Mouse (Mus musculus) lung, postnatal 0 days (tissue): Measurements from ENCODE around the gene Pik3cg. TPM values are rescaled to one million over a fixed set of nuclear protein-coding genes. Genes with fewer than 3 reads are reported as not detected.

Experiments
- ATAC-seq: fragments of 200-750 bp; cut with Nextera tagmentation; 2 replicates; pipeline ENCODE4 v1.8.0; 2017; ENCODE audit warnings: moderate library complexity
- DNase-seq: peaks from one replicate; pipeline ENCODE4 v3.0.0-alpha.2; 2016; ENCODE audit warnings: low spot score
- H3K27ac ChIP-seq: fragments of 300-500 bp; sonication (generic); 2 replicates; pipeline ENCODE4 v1.5.1; 2014; ENCODE audit warnings: antibody characterized with exemption, mild to moderate bottlenecking, low read length, mixed read lengths
- H3K27me3 ChIP-seq: fragments of 300-500 bp; sonication (generic); replicated peaks from 2 replicates; pipeline ENCODE4 v1.6.1; 2014; ENCODE audit warnings: low read length, mixed read lengths; ENCODE audit not compliant: insufficient read depth
- H3K36me3 ChIP-seq: fragments of 300-500 bp; sonication (generic); 2 replicates; pipeline ENCODE4 v1.6.1; 2014; ENCODE audit warnings: low read length, mixed read lengths; ENCODE audit not compliant: insufficient read depth
- H3K4me1 ChIP-seq: fragments of 300-500 bp; sonication (generic); 2 replicates; pipeline ENCODE4 v1.6.1; 2014; ENCODE audit warnings: antibody characterized with exemption, low read depth, low read length, mixed read lengths; ENCODE audit not compliant: insufficient read depth
- H3K4me2 ChIP-seq: fragments of 300-500 bp; sonication (generic); replicated peaks from 2 replicates; pipeline ENCODE4 v1.6.1; 2014; ENCODE audit warnings: low read depth, mild to moderate bottlenecking, low read length, moderate library complexity, mixed read lengths
- H3K4me3 ChIP-seq: fragments of 300-500 bp; sonication (generic); 2 replicates; pipeline ENCODE4 v1.5.1; 2014; ENCODE audit warnings: low read depth, low read length
- H3K9ac ChIP-seq: fragments of 300-500 bp; sonication (generic); replicated peaks from 2 replicates; pipeline ENCODE4 v1.6.1; 2014; ENCODE audit warnings: low read depth, mild to moderate bottlenecking
- H3K9me3 ChIP-seq: fragments of 300-500 bp; sonication (generic); 2 replicates; pipeline ENCODE4 v1.6.1; 2016; ENCODE audit warnings: low read length, mixed read lengths
- CTCF ChIP-seq: IDR thresholded peaks from 2 replicates; pipeline ENCODE4 v1.5.1; 2016; ENCODE audit warnings: antibody characterized with exemption, mild to moderate bottlenecking
- EP300 ChIP-seq: IDR thresholded peaks from 2 replicates; pipeline ENCODE4 v1.6.1; 2016; ENCODE audit warnings: antibody characterized with exemption, mild to moderate bottlenecking, control low read depth
- WGBS: fragments of 180-500 bp; shearing (Covaris S2); extraction: QIAGEN DNeasy Blood & Tissue Kit; methylation state at CpG from one replicate; pipeline ENCODE4 v1.1.7; 2014; 5-methylcytosine and 5-hydroxymethylcytosine counted together
- polyA plus RNA-seq: library from polyadenylated mRNA; unstranded; fragments of >200 nt; fragmentation: Nextera tagmentation; extraction: Ambion mirVana; gene quantifications from 2 replicates; pipeline ENCODE4 v1.2.1, GENCODE M21; 2015

The Pik3cg gene
- polyA plus RNA-seq, 1 experiment from 2014 or later, result 2.3 TPM

DNA sequence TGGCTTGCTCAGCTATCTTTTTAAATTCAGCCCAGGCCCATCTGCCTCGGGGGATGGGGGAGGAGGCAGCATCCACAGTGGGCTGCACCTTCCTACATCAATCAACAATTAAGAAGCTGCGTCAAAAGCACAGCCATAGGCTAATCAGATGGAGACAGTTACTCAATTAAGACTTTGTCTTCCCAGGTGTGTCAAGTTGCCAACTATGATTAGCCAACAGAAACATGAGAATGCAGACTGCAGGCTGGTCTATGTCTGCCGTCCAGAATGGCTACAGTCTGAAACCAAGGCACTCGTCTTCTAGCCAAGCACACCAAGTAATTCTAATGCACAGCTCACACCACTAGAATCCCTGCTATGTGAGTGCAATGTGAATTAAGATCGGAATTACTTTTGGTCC, 29.4 kb upstream of the Pik3cg start:
- H3K36me3 ChIP-seq, result no peaks in the 10 kb centered on the region
- TF ChIP-seq EP300 (no peak), CTCF (no peak)
- no peak for DNase-seq
- WGBS, result 59% methylated on average over 5 of the region's 5 CpGs
- no peak overlapping the region for H3K9ac ChIP-seq
- H3K9me3 ChIP-seq, result no peaks in the 10 kb centered on the region
- no peak for ATAC-seq
- no peaks in the 10 kb centered on the region for H3K4me1 ChIP-seq
- H3K4me3 ChIP-seq, result no peak overlapping the region
- no peaks in the 10 kb centered on the region for H3K27me3 ChIP-seq
- H3K4me2 ChIP-seq, result no peak overlapping the region
- H3K27ac ChIP-seq, result no peak overlapping the region

- ATAC-seq (no peak), DNase-seq (no peak)
- no peak overlapping the region for H3K27ac ChIP-seq
- H3K9ac ChIP-seq, result no peak overlapping the region
- no peaks in the 10 kb centered on the region for H3K9me3 ChIP-seq
- TF ChIP-seq EP300 (no peak), CTCF (no peak)
- no peaks in the 10 kb centered on the region for H3K36me3 ChIP-seq
- WGBS, result 18% methylated on average over 1 of the region's 1 CpGs
- no peak overlapping the region for H3K4me3 ChIP-seq
- H3K27me3 ChIP-seq, result no peaks in the 10 kb centered on the region
- no peak overlapping the region for H3K4me2 ChIP-seq
- H3K4me1 ChIP-seq, result no peaks in the 10 kb centered on the region
Measured at GRCm38 (mm10) chr12:32237139-32237538, 28.7 kb upstream of the Pik3cg start.

DNA sequence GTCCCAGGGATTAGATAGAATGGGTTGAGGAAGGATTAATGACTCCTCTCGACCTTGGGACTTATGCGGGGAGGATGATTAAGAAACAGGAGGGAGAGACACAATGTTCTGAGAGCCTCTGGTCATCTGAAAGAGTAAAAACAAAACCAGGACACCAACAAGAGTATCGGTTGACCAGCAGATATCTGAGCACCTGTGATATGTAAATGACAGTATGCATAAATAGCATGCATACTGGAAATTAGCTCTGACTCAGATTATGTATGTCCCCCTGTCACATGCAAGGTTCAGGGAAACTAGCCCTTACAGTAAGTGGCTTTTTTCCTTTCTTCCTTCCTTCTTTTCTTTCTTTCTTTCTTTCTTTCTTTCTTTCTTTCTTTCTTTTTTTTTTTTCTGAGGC, 28.0 kb upstream of the Pik3cg start:
- DNase-seq, result no peak
- H3K27ac ChIP-seq, result no peak overlapping the region
- no peak overlapping the region for H3K9ac ChIP-seq
- no peaks in the 10 kb centered on the region for H3K4me1 ChIP-seq
- TF ChIP-seq EP300 (no peak), CTCF (no peak)
- H3K4me2 ChIP-seq, result no peak overlapping the region
- no peaks in the 10 kb centered on the region for H3K27me3 ChIP-seq
- ATAC-seq, result no peak
- H3K36me3 ChIP-seq, result no peaks in the 10 kb centered on the region
- WGBS, result 80% methylated on average over 3 of the region's 3 CpGs
- no peaks in the 10 kb centered on the region for H3K9me3 ChIP-seq
- H3K4me3 ChIP-seq, result no peak overlapping the region

DNA sequence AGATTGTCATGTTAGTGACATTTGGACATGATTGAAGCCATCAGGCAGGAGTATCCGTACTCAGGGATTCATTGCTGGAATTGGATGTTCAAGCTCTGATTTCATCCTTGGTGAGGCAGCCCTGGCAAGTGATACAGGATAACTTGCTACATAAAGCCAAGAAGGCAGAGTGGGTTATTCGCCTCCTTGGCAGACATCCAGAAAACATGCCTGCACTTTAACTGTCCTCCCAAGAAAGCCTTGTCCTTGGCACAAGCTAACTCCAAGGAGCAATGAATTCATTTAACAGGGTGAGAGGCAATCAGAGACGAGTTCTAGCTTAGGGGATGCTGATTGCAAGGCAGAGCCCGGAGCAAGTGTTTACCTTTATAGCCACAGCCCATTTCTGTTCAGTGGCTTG, 25.4 kb upstream of the Pik3cg start:
- 38% methylated on average over 4 of the region's 4 CpGs for WGBS
- Histone ChIP-seq H3K4me3 (no peak overlapping the region), H3K4me2 (no peak overlapping the region)

GRCm38 (mm10) chr12:32231398-32231797, 22.9 kb upstream of the Pik3cg start:
- no peaks in the 10 kb centered on the region for H3K9me3 ChIP-seq
- H3K9ac ChIP-seq, result no peak overlapping the region
- H3K36me3 ChIP-seq, result no peaks in the 10 kb centered on the region
- no peak for DNase-seq
- TF ChIP-seq EP300 (no peak), CTCF (no peak)
- 97% methylated on average over 1 of the region's 1 CpGs for WGBS
- no peak overlapping the region for H3K4me2 ChIP-seq
- no peaks in the 10 kb centered on the region for H3K27me3 ChIP-seq
- H3K4me1 ChIP-seq, result no peaks in the 10 kb centered on the region
- no peak overlapping the region for H3K4me3 ChIP-seq
- no peak overlapping the region for H3K27ac ChIP-seq
- no peak for ATAC-seq

More for the DNA sequence above, 25.4 kb upstream of the Pik3cg start:
- DNase-seq, result no peak
- no peaks in the 10 kb centered on the region for H3K27me3 ChIP-seq
- H3K4me1 ChIP-seq, result no peaks in the 10 kb centered on the region
- no peak overlapping the region for H3K27ac ChIP-seq
- TF ChIP-seq CTCF, result no peak
- no peak for TF ChIP-seq EP300
- no peak overlapping the region for H3K9ac ChIP-seq
- no peaks in the 10 kb centered on the region for H3K9me3 ChIP-seq
- H3K36me3 ChIP-seq, result no peaks in the 10 kb centered on the region
- ATAC-seq, result no peak

DNA sequence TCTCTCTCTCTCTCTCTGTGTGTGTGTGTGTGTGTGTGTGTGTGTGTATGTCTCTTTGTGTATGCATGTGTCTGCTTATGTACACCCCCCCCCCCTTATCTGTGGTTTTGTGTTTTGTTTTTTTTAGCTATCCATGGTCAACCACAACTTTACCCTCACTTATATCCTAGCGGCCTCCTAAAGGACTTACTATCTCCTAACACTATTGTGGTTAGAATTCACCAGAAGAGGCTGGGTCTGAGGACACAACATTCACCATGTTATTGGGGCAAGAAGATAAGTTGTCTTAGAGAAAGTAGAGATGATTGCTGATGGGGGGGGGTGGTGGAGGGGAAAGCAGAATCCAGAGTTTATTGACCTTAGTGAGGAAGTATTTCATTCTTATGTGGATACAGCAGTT, 15.2 kb upstream of the Pik3cg start:
- no peaks in the 10 kb centered on the region for H3K36me3 ChIP-seq
- TF ChIP-seq EP300, result no peak
- TF ChIP-seq CTCF, result no peak
- H3K27ac ChIP-seq, result no peak overlapping the region
- no peaks in the 10 kb centered on the region for H3K4me1 ChIP-seq
- no peak overlapping the region for H3K4me3 ChIP-seq
- DNase-seq (no peak), ATAC-seq (no peak)
- H3K4me2 ChIP-seq, result no peak overlapping the region
- H3K9me3 ChIP-seq, result no peaks in the 10 kb centered on the region
- no peak overlapping the region for H3K9ac ChIP-seq
- no peaks in the 10 kb centered on the region for H3K27me3 ChIP-seq
- 85% methylated on average over 1 of the region's 1 CpGs for WGBS

GRCm38 (mm10) chr12:32222758-32223385, 14.4 kb upstream of the Pik3cg start:
- ATAC-seq, result no peak
- Histone ChIP-seq H3K4me1 (no peaks in the 10 kb centered on the region), H3K27ac (no peak overlapping the region), H3K27me3 (no peaks in the 10 kb centered on the region), H3K4me3 (no peak overlapping the region), H3K9ac (no peak overlapping the region), H3K4me2 (no peak overlapping the region), H3K9me3 (no peaks in the 10 kb centered on the region), H3K36me3 (no peaks in the 10 kb centered on the region)
- no peak for DNase-seq
- 77% methylated on average over 7 of the region's 7 CpGs for WGBS
- no peak for TF ChIP-seq CTCF
- TF ChIP-seq EP300, result no peak
